Mouse (Mus musculus) testis, postnatal 14 days (tissue): ENCODE data around the gene Scn5a.

ENCODE experiments used
- DNase-seq: peaks from one replicate; pipeline ENCODE4 v3.0.0; 2021; ENCODE audit warnings: low spot score

Scn5a gene

GRCm38 (mm10) chr9:119460410-119460809 is 118.4 kb downstream of the Scn5a start:
- DNase-seq: no peak

GRCm38 (mm10) chr9:119457122-119457521 is 121.7 kb downstream of the Scn5a start:
- peak; percentile 70 for DNase-seq

- no peak for DNase-seq
Observed at GRCm38 (mm10) chr9:119455967-119456366, 122.8 kb downstream of the Scn5a start.

- no peak for DNase-seq
Observed at GRCm38 (mm10) chr9:119445737-119446136, 133.1 kb downstream of the Scn5a start.

- peak; percentile 97 for DNase-seq
Observed at GRCm38 (mm10) chr9:119444738-119445429, 133.9 kb downstream of the Scn5a start, which contains the start of gene Exog. TSS of gene Exog (plus strand) at chr9:119444943.

- DNase-seq: no peak
Observed at GRCm38 (mm10) chr9:119438498-119439000, 140.3 kb downstream of the Scn5a start.

- no peak for DNase-seq
Observed at GRCm38 (mm10) chr9:119438065-119438464, 140.8 kb downstream of the Scn5a start.

GRCm38 (mm10) chr9:119435855-119436254 is 143.0 kb downstream of the Scn5a start:
- DNase-seq: no peak
